Mouse (Mus musculus) cerebral cortex, adult 2 months (tissue): ENCODE results near the gene Gm2042.

Source experiments
- WGBS: fragments of 180-500 bp; shearing (Covaris S2); methylation state at CpG from one replicate; pipeline ENCODE4 v1.1.7; 2018; 5-methylcytosine and 5-hydroxymethylcytosine counted together

Gene Gm2042

DNA sequence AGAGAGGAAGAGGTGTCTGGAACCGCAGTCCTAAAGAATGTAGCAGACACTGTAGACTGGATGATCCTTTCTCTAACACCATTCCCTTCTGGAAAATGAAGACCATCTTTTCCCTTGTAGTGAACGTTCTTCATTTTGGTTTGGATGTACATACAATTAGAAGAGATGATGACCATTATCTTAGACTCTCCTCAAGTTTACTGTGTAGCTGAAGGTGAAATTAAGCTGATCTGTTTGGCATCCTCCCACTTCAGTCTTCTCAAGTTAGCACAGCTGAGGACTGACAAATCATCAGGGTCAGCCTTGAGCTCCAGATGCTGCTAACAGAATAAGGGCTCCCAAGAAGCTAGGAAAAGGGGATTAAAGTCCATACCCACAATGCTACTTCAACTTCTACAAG is at the start of gene Gm2042:
Gene Gm2042 (plus strand): TSS at position 301 of the 400 bp plus-strand sequence.
- 76% methylated on average over 2 of the region's 2 CpGs for WGBS

DNA sequence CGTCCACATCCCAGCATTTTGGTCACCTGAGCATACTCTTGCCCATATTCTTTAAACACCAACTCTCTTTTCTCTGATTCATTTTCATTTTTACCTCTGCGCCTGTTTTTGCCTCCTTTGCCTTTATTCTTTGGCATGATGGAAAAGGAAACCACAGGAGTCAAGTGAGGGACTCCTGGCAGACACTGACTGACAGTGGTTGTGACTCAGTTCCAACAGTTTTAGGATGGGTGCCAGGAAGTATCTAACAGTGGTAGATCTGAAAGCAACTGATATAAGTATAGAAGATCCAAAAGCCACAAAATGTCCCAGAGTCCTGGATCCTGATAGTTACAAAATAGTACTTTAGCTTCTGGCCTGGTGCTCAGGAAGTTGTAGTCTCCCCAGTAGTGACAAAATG is 34.2 kb upstream of the Gm2042 start, which contains the start of gene Gm2035:
Gene Gm2035 (minus strand): TSS at position 137 of the 400 bp plus-strand sequence.
- 78% methylated on average over 2 of the region's 2 CpGs for WGBS

DNA sequence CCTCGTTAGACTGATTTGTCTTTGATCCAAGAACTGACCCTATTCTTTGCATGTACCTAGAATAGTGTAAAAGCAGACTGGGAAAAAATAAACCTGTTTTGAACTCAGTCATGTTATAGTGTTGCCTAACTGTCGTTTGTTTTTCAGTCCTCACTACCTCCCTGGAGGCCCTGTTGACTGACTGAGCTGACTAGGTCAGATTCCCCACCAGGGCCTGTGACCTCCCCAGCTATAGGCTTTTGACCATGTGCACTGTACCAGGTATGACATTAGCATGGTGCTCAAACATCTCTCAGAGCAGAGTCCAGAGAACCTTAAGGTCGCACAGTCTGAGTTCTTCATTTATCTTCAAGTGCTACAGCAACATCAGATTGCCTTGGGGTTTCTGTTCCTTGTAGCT is 50.2 kb downstream of the Gm2042 start:
- WGBS = 71% methylated on average over 3 of the region's 3 CpGs
